Mouse (Mus musculus) T-helper 17 cell (primary cell): ENCODE data around the gene Gng11.

Experiments
- in situ Hi-C, 2 experiments: fragments of 300-600 bp; cut with MboI, MseI; formaldehyde crosslinking; loops; 1 replicate in 1 of 2; 2 replicates in 1 of 2; pipeline ENCODE4 v1.15.1; 2025; ENCODE audit warnings: high pct_unique_total_duplicates in 2 of 2

The Gng11 gene

GRCm38 (mm10) chr6:4003890-4004306 lies at the start of gene Gng11:
TSS of gene Gng11 (plus strand) at chr6:4003904.
- in situ Hi-C loops, result no loop called here

GRCm38 (mm10) chr6:3954969-3955368 lies 48.7 kb upstream of the Gng11 start:
- in situ Hi-C loops, result no loop called here

DNA sequence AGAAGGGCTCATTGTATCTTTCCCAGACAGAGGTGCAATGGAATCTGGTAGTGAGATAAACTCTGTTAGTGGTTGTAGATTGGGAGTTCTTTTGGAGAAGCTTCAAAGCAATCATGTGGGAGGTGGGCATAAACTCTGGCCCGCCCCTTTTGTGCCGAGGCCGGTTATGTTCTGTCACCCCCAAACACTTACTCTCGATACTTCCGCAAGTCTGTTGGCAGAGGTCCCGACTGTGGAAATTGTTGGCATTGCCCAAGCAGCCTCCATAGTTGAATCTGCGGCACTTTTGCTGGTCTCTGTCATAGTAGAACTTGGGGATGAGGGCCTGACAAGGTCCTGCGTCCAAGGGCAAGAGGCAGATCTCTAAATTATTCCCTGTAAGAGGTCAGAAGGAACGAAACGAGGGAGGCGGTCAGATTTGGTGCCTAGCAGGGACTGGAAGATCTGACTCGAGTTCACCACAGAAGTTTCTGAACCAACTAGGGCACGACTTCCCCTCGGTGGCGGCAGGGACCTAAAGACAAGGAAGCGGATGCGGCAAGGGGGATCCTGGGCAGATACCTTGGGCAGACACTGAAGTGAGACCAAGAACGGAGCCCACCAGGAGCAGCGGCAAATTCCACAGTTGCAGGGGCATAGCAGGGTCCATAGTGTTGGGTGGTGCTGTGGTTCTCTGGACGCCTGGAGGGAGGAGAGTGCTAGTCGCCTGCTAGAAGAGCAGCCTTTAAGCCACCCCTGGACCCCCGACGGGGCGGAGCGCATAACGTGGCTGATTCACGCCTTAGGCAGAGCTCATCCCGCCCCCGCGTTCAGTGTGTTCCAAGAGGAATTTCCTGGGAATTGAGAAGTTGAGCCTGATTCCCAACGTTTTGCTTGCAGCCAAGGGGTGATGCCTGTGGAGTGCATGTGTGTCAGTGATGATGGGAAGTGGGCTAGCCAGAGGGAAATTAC lies 35.8 kb upstream of the Gng11 start:
- in situ Hi-C loops, result no loop called here

- in situ Hi-C loops, result no loop called here
Measured at GRCm38 (mm10) chr6:3973679-3974078, 30.0 kb upstream of the Gng11 start.

GRCm38 (mm10) chr6:3982661-3983284 lies 20.9 kb upstream of the Gng11 start:
- in situ Hi-C loops, result no loop called here

DNA sequence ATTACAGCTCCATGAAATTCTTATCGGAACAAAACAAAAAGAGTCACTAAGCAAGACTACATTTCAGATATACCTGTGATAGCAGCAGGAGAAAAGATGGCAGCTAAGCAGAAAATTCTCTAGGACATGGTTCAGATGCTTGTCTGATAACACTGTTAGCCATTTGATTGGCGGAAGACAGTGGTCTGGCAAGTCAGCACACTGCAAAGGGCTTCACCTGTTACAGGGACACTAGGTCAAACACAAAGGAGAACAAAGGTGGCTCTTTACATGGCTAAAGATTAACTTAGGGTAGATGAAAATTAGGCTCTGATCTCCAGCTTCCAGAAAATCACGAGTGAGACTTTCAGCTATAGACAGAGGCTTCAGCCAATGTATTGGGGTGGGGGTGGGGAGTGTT lies 15.0 kb upstream of the Gng11 start, which contains the start of gene Tfpi2:
Tfpi2 (minus strand) TSS at position 170 of the 400 bp plus-strand sequence.
- in situ Hi-C loops, result no loop called here

- in situ Hi-C loops, result no loop called here
Measured at GRCm38 (mm10) chr6:3993492-3993891, 10.2 kb upstream of the Gng11 start, which contains the start of gene Gngt1. TSS of gene Gngt1 (plus strand) at chr6:3993792.

DNA sequence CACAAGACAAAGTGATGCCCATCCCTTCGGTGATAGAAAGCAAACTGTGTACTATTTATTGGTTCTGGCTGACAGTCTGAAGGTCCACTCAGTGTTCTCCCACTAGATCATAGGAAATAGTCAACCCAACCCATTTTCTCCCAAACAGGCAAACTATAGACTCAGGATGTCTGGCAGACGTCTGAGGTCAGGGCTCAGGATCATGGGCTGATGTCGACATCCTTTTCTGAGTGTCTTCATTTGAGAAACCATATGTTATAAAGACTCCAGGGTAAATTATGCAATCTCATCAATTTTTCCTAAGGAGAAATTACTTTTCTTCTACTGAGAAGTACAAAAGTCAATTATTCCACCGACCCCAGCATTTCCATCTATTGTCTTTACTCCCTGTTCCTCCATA lies 5.6 kb upstream of the Gng11 start:
- in situ Hi-C loops, result no loop called here

DNA sequence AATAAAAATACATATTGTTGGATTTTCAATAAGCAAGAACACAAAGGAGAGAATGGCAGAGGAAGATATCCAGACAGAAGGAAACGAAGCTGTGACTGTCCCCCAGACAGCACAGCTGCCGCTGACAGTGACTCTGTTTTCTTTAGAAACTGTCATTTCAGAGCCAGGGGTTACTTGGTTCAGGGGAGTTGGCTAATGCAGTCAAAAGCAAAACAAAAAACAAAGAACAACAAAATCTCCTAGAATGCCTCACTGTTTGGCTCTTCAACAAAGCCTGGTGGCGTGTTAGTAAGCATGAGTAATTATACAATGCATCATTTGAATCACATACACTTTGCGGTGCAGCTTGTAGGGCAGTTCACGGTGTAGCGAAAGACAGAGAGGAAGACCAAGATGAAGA lies 4.4 kb upstream of the Gng11 start:
- in situ Hi-C loops, result no loop called here

GRCm38 (mm10) chr6:4000716-4001115 lies 3.0 kb upstream of the Gng11 start:
- in situ Hi-C loops, result no loop called here

GRCm38 (mm10) chr6:4003445-4003844 lies 259 bp upstream of the Gng11 start:
- in situ Hi-C loops, result no loop called here

- in situ Hi-C loops, result no loop called here
Measured at GRCm38 (mm10) chr6:4004808-4005207, 1.1 kb downstream of the Gng11 start.

DNA sequence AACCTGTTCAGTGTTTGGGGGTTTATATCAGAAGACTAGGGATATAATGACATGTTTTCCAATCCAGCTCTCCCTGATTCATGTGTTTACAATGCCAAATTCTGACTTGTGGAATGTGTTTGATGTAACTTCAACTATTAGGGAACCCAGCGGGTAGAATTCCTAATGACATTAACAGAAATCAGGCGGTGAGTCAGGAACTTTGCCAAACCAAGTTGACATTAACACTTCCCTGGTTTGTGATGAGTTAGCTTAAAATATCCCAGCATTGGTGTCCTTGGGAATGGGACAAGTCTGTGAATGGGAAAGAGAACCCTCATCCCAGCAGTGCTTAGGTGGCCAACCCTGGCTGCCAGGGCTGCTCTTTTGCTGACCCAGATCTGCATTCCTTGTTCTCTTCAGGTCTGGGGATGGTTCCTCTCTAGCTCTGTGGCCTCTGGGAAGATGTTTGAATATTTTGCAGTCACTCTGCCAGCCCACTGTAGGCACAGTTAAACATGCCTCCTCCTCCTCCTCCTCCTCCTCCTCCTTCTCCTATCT lies 4.9 kb downstream of the Gng11 start:
- in situ Hi-C loops, result no loop called here

DNA sequence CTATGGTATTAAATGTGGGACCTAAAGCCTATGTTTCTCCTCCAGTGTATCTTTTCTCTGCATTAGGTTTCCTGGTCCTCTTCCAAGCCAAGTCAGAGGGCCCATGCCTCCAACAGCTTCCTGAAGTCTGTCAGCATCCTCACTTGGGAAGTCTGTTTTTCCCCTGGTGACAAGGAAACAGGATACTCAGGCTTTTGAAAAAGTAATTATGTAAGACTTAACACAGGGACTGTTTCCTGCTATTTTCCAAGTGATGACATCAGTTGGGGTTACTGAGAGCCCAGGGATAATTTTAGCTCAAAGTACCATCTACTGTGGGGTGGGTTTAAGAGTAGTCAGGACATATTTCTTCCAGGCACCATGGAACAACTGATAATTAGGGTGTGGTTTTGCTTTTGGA lies 5.8 kb downstream of the Gng11 start:
- in situ Hi-C loops, result no loop called here

DNA sequence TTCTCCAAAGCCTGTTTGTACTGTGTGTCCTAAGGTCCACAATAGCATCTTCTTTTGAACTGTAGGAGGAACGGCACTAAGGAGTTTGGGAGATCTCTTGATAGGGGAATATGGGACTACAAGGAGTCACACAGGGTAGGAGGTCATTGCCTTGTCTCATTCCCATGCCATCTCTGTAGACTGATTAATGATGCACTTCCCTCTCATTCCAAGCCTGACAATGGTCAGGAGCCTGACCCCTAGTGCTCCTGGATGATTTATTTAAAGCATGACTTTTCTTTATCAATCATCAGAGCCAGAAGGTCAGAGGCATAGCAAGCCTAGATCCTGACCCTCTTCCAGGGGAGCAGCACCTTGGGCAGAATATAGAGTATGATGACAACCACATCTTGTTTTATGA lies 18.9 kb downstream of the Gng11 start:
- in situ Hi-C loops, result no loop called here

- in situ Hi-C loops, result loop anchor here in 1 of 2 experiments (25.0 kb wide), 1 partner anchor 339 kb away; no protein-coding TSS in a partner anchor
Measured at GRCm38 (mm10) chr6:4026367-4026766, 22.7 kb downstream of the Gng11 start.

- in situ Hi-C loops, result loop anchor here in 1 of 2 experiments (25.0 kb wide), 1 partner anchor 344 kb away; no protein-coding TSS in a partner anchor
Measured at GRCm38 (mm10) chr6:4030956-4031355, 27.3 kb downstream of the Gng11 start.

- in situ Hi-C loops, result loop anchor here in 1 of 2 experiments (25.0 kb wide), 1 partner anchor 355 kb away; no protein-coding TSS in a partner anchor
Measured at GRCm38 (mm10) chr6:4041821-4042220, 38.1 kb downstream of the Gng11 start.

DNA sequence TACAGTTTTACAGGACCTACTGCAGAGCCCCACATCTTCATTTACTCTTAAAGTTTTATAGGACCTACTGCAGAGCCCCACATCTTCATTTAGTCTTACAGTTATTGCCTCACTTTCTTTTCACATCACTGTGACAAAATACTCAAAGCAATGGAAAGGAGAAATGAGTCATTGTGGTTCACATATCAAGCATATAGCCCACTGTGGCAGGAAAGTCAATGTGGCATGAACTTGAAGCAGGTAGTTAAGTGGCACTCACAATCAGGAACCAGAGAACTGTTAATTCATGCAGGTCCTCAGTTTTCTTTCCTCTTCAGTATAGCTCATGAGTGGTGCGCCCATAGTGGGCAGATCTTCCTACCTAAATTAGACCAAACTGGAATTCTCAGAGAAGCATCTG lies 43.5 kb downstream of the Gng11 start:
- in situ Hi-C loops, result loop anchor here in 1 of 2 experiments (25.0 kb wide), 1 partner anchor 360 kb away; no protein-coding TSS in a partner anchor

DNA sequence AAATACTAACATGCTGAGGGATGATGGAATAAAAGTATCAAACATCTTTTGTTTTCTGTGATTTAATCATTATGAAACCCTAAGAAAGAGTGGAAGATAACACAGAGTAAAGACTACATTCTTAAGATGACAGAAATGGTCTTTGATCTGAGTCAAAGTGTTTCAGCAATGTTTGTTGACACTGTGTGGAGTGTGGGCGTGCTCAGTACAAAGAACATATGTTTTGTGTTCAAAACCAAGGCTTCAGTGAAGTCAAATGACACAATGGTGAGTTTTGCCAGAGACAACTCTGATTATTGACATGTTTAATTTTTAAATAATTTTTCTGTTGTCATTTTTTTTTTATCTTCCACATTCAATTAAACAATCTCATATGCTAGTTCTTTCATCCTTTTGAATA lies 49.1 kb downstream of the Gng11 start:
- in situ Hi-C loops, result no loop called here

- in situ Hi-C loops, result no loop called here
Measured at GRCm38 (mm10) chr6:4054387-4054786, 50.7 kb downstream of the Gng11 start.
